10 mouse cellular contexts compared by ENCODE assay signal in the genomic region with DNA sequence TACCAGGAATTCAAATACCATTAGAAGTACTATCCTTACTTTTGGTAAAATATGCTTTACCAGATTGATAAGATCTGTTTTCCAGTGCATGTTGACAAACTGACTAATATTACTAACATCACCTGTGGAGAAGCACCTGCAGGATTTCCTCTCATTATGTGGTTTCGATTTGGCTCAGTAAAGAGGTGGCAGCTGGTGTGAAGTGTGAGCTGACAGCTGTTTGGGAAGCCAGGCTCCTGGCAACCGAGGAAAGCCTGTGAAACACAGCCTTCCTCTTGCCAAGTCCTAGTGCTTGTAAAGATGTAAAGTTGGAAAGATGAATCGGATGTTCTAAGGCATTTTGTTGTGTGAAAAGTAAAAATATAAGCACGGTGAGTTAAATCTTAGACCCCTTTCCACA. TPM values are rescaled to one million over a fixed set of nuclear protein-coding genes. Genes with fewer than 3 reads are reported as not detected.
A peak's percentile ranks its signal among the peaks of the same experiment; 100 is the strongest.
DNase-seq lines count a peak whose midpoint lies in the region; ATAC-seq lines count a peak whose summit lies in the region.
"Had no signal": no experiment of that assay in that cellular context is flagged by ENCODE, and none has a peak within 500 bp of the region (broad histone marks: within the 10 kb centered on the region; RNA-seq: fewer than 3 reads in every experiment).

No protein-coding gene starts in this region.

- no peak overlapping the region for H3K4me3 ChIP-seq in forebrain, embryonic 13.5 days
- no peak overlapping the region for H3K4me3 ChIP-seq in forebrain, embryonic 12.5 days (replicated peaks)
- H3K4me3 ChIP-seq: embryonic facial prominence, embryonic 13.5 days; hindbrain, embryonic 13.5 days had no signal

- H3K27ac ChIP-seq in forebrain, embryonic 13.5 days, result no peak overlapping the region
- H3K27ac ChIP-seq in forebrain, embryonic 12.5 days, result no peak overlapping the region
- H3K27ac ChIP-seq: embryonic facial prominence, embryonic 13.5 days; hindbrain, embryonic 13.5 days had no signal

- H3K36me3 ChIP-seq in forebrain, embryonic 13.5 days (ENCODE audit: poor library complexity, severe bottlenecking), result no peaks in the 10 kb centered on the region
- no peaks in the 10 kb centered on the region for H3K36me3 ChIP-seq in forebrain, embryonic 12.5 days (replicated peaks)
- H3K36me3 ChIP-seq: embryonic facial prominence, embryonic 13.5 days; hindbrain, embryonic 13.5 days had no signal

- peaks cover 23% of the 10 kb centered on the region for H3K4me1 ChIP-seq in forebrain, embryonic 13.5 days
- peaks cover 11% of the 10 kb centered on the region for H3K4me1 ChIP-seq in forebrain, embryonic 12.5 days
- H3K4me1 ChIP-seq: embryonic facial prominence, embryonic 13.5 days; hindbrain, embryonic 13.5 days had no signal

- H3K27me3 ChIP-seq in forebrain, embryonic 13.5 days, result no peaks in the 10 kb centered on the region
- H3K27me3 ChIP-seq in forebrain, embryonic 12.5 days, result no peaks in the 10 kb centered on the region
- H3K27me3 ChIP-seq: embryonic facial prominence, embryonic 13.5 days; hindbrain, embryonic 13.5 days had no signal

- 45% methylated on average over 4 of the region's 4 CpGs for WGBS in forebrain, embryonic 13.5 days
- WGBS in forebrain, embryonic 12.5 days, result 70% methylated on average over 4 of the region's 4 CpGs

- DNase-seq in cerebellum, adult 18-20 months, result peak; percentile 10 to 22
- peak; percentile 22 to 59 for DNase-seq in layer of hippocampus, adult 8-10 months (ENCODE audit: low spot score in 2 of 2)
- peak; percentile 66 to 74 for DNase-seq in right cerebral cortex, postnatal 10 days (ENCODE audit: low spot score in 2 of 2)
- no peak for DNase-seq in embryo, embryonic 10 days (ENCODE audit: low spot score)
- no peak for DNase-seq in adrenal gland, adult 8-10 months
- no peak for DNase-seq in adrenal gland, postnatal 10 days

- H3K4me2 ChIP-seq in forebrain, embryonic 13.5 days, result no peak overlapping the region
- no peak overlapping the region for H3K4me2 ChIP-seq in forebrain, embryonic 12.5 days
- H3K4me2 ChIP-seq: embryonic facial prominence, embryonic 13.5 days; hindbrain, embryonic 13.5 days had no signal

- ATAC-seq in forebrain, embryonic 13.5 days, result peak; percentile 41; the same call in 1 of the 2 replicates
- no peak for ATAC-seq in forebrain, embryonic 12.5 days (ENCODE audit: low FRiP score)

- no peak overlapping the region for H3K9ac ChIP-seq in forebrain, embryonic 13.5 days
- no peak overlapping the region for H3K9ac ChIP-seq in forebrain, embryonic 12.5 days
- H3K9ac ChIP-seq: embryonic facial prominence, embryonic 13.5 days; hindbrain, embryonic 13.5 days had no signal

- H3K9me3 ChIP-seq in forebrain, embryonic 13.5 days (replicated peaks), result no peaks in the 10 kb centered on the region
- no peaks in the 10 kb centered on the region for H3K9me3 ChIP-seq in forebrain, embryonic 12.5 days
- H3K9me3 ChIP-seq: embryonic facial prominence, embryonic 13.5 days; hindbrain, embryonic 13.5 days had no signal

RNA-seq across cellular contexts. Expression of a gene that starts 7.9 kb away (rescaled TPM):
- polyA plus RNA-seq in forebrain, embryonic 13.5 days (2015; fragmentation: Nextera tagmentation; extraction: Ambion mirVana), result 0.39 and 0.79 TPM in 2 replicates
- 0.46 and 0.83 TPM in 2 replicates for polyA plus RNA-seq in forebrain, embryonic 12.5 days (2016; fragmentation: Nextera tagmentation; extraction: Ambion mirVana)
- 1 to 10 TPM; 3.0 to 6.1 (median 4.4) TPM for total RNA-seq in layer of hippocampus, adult 8-10 months (2022)
- under 1 TPM; 0.30 to 0.59 (median 0.32) TPM for total RNA-seq in adrenal gland, adult 8-10 months (2022)
- under 1 TPM; 0.18 to 0.60 TPM for total RNA-seq in adrenal gland, postnatal 10 days (2021)

RNA-seq across cellular contexts. Expression of a gene that starts 35.2 kb away (rescaled TPM):
- polyA plus RNA-seq in forebrain, embryonic 13.5 days (2015; fragmentation: Nextera tagmentation; extraction: Ambion mirVana), result 13.9 and 16.6 TPM in 2 replicates
- polyA plus RNA-seq in forebrain, embryonic 12.5 days (2016; fragmentation: Nextera tagmentation; extraction: Ambion mirVana), result 19.4 and 20.7 TPM in 2 replicates
- total RNA-seq in layer of hippocampus, adult 8-10 months (2022), result 10 to 100 TPM; 33.1 to 38.3 (median 36.1) TPM
- 10 to 100 TPM; 14.8 to 23.1 (median 18.3) TPM for total RNA-seq in adrenal gland, adult 8-10 months (2022)
- total RNA-seq in adrenal gland, postnatal 10 days (2021), result 10 to 100 TPM; 32.6 to 38.0 TPM

Comparison
In these comparisons a context has a peak if more than half of its experiments do, and no peak if none do; other contexts are left out.
1. DNase-seq: peak in cerebellum, adult 18-20 months (2 of 2), layer of hippocampus, adult 8-10 months (2 of 2) and right cerebral cortex, postnatal 10 days (2 of 2); none in embryo, embryonic 10 days (single experiment), adrenal gland, adult 8-10 months (single experiment) and adrenal gland, postnatal 10 days (single experiment).